Mouse (Mus musculus): Measurements from ENCODE around the gene Thsd4. TPM values are rescaled to one million over a fixed set of nuclear protein-coding genes. Genes with fewer than 3 reads are reported as not detected.

The Thsd4 gene
- polyA plus RNA-seq, 1 experiment from 2014 or later, result 38.7 TPM

DNA sequence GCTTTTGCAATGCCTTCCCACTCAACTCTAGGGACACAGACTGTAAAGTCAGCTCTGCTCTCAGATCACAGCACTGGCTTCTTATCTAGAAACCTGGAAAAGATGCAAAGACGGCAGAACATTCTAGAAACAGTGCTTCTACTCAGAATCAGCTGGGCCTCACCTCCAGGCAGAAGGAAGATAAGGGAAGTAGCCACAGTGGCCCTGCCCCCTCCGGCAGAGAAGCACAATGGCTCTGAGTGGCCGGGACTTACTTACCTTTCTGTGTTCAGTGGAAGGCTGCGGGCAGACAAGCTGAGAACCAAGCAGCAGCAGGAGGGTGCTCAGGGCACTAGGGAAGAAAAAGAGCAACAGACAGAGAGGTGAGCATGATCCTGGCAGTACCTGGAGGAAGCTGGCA lies 39.7 kb downstream of the Thsd4 start:
- WGBS, result 87% methylated on average over 4 of the region's 4 CpGs
- H3K9me3 ChIP-seq (ENCODE audit: control insufficient read depth, low read length), result no peaks in the 10 kb centered on the region
- H3K4me3 ChIP-seq (ENCODE audit: low read length), result no peak overlapping the region
- H3K27ac ChIP-seq (ENCODE audit: low read depth, low read length), result no peak overlapping the region
- no peak overlapping the region for H3K9ac ChIP-seq (ENCODE audit: low read depth, low read length)
- no peak for ATAC-seq (ENCODE audit: low FRiP score, low TSS enrichment)
- H3K27me3 ChIP-seq (ENCODE audit: control insufficient read depth, insufficient read depth, low read length), result no peaks in the 10 kb centered on the region
- H3K36me3 ChIP-seq (ENCODE audit: control insufficient read depth, insufficient read depth, low read length), result peaks cover 2% of the 10 kb centered on the region; the same call in 1 of the 2 replicates
- H3K4me2 ChIP-seq (replicated peaks; ENCODE audit: low read depth, low read length), result no peak overlapping the region
- H3K4me1 ChIP-seq (ENCODE audit: control insufficient read depth, insufficient read depth, low read length), result no peaks in the 10 kb centered on the region

DNA sequence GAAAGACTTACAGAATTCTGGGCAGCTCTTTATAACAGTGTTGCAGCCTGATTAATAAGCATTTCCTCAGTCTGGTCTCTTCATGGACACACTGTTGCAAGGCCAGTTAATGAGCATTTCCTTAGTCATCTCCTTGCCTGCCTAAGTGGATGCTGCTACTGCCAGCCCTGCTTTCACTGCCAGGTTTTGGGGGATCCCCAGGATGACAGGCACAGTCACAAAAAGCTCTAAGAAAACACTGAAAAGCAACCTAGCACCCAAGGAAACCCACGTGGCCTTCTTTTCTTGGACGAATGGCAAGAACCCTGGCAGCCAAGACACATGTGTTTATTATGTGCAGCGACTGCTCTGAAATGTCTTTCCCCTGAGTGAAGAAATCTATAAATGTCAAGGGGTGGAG lies 41.8 kb downstream of the Thsd4 start:
- H3K4me2 ChIP-seq (replicated peaks; ENCODE audit: low read depth, low read length), result no peak overlapping the region
- no peak overlapping the region for H3K27ac ChIP-seq (ENCODE audit: low read depth, low read length)
- no peak overlapping the region for H3K9ac ChIP-seq (ENCODE audit: low read depth, low read length)
- ATAC-seq (ENCODE audit: low FRiP score, low TSS enrichment), result no peak
- H3K27me3 ChIP-seq (ENCODE audit: control insufficient read depth, insufficient read depth, low read length), result no peaks in the 10 kb centered on the region
- H3K4me1 ChIP-seq (ENCODE audit: control insufficient read depth, insufficient read depth, low read length), result no peaks in the 10 kb centered on the region
- H3K4me3 ChIP-seq (ENCODE audit: low read length), result no peak overlapping the region
- peaks cover 2% of the 10 kb centered on the region; the same call in 1 of the 2 replicates for H3K36me3 ChIP-seq (ENCODE audit: control insufficient read depth, insufficient read depth, low read length)
- no peaks in the 10 kb centered on the region for H3K9me3 ChIP-seq (ENCODE audit: control insufficient read depth, low read length)
- WGBS, result 71% methylated on average over 3 of the region's 3 CpGs

DNA sequence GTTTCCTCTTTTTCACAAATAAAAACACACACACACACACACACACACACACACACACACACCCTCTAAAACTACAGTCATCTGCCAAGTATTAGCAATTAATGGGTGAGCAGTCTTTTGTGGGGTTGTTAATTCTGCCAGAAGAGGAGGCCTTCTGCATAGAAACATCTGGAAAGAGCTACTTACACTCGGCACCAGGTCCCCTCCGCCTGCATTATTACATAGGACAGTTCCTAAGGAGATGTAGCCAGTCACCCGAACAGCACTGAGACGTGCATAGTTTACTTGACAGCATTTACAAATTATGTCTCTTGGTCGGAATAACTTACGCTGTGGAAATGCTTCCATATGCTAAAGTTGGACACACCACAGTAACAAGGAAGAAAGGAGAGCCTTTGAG lies 43.0 kb downstream of the Thsd4 start:
- Histone ChIP-seq H3K4me3 (ENCODE audit: low read length) (no peak overlapping the region), H3K4me2 (replicated peaks; ENCODE audit: low read depth, low read length) (no peak overlapping the region), H3K27ac (ENCODE audit: low read depth, low read length) (peak overlapping the region; percentile 9; the same call in 1 of the 2 replicates), H3K9ac (ENCODE audit: low read depth, low read length) (no peak overlapping the region), H3K27me3 (ENCODE audit: control insufficient read depth, insufficient read depth, low read length) (no peaks in the 10 kb centered on the region), H3K36me3 (ENCODE audit: control insufficient read depth, insufficient read depth, low read length) (peaks cover 2% of the 10 kb centered on the region; the same call in 1 of the 2 replicates), H3K9me3 (ENCODE audit: control insufficient read depth, low read length) (no peaks in the 10 kb centered on the region), H3K4me1 (ENCODE audit: control insufficient read depth, insufficient read depth, low read length) (no peaks in the 10 kb centered on the region)
- ATAC-seq (ENCODE audit: low FRiP score, low TSS enrichment), result no peak
- 51% methylated on average over 6 of the region's 6 CpGs for WGBS

DNA sequence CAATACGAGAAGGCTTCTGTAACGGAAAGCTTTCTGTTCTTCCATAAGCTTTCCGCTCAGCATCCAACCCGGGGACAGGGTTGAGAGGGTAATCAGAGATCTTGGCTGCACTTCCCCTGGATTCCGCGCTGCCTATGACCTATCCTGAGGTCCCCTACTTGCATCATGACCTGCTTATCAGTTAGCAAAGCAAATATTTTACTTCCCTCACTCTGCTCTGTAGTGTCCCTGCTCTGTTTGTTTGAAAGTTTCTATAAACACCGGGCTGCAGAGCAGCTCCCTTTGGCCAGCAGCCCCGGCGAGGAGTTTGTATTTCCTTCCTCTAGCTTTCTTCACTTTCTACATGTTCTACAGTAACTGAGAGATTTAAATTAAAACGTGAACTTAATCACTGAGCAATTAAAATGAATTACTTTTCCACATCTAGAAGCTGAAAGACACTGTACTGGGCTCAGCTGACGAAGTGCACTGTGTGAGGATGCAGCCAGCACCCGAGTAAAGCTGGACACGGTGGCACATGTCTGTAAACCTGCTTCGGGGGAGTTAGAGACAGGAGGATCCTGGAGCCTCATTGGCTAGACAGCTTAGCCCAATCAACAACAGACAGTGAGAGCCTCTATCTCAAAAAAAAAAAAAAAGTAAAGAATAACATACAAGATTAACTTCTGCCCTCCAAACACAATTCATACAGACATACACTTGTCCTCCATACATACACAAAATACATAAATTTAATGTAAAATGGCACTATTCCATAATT lies 43.7 kb downstream of the Thsd4 start:
- H3K9ac ChIP-seq (ENCODE audit: low read depth, low read length), result no peak overlapping the region
- no peak overlapping the region for H3K4me2 ChIP-seq (replicated peaks; ENCODE audit: low read depth, low read length)
- peaks cover 2% of the 10 kb centered on the region; the same call in 1 of the 2 replicates for H3K36me3 ChIP-seq (ENCODE audit: control insufficient read depth, insufficient read depth, low read length)
- WGBS, result 46% methylated on average over 14 of the region's 14 CpGs
- ATAC-seq (ENCODE audit: low FRiP score, low TSS enrichment), result peak; percentile 85
- H3K27me3 ChIP-seq (ENCODE audit: control insufficient read depth, insufficient read depth, low read length), result no peaks in the 10 kb centered on the region
- H3K4me3 ChIP-seq (ENCODE audit: low read length), result no peak overlapping the region
- H3K9me3 ChIP-seq (ENCODE audit: control insufficient read depth, low read length), result no peaks in the 10 kb centered on the region
- H3K27ac ChIP-seq (ENCODE audit: low read depth, low read length), result peak overlapping the region; percentile 18; the same call in 1 of the 2 replicates
- no peaks in the 10 kb centered on the region for H3K4me1 ChIP-seq (ENCODE audit: control insufficient read depth, insufficient read depth, low read length)

- H3K9me3 ChIP-seq (ENCODE audit: control insufficient read depth, low read length), result no peaks in the 10 kb centered on the region
- H3K4me2 ChIP-seq (replicated peaks; ENCODE audit: low read depth, low read length), result no peak overlapping the region
- no peaks in the 10 kb centered on the region for H3K27me3 ChIP-seq (ENCODE audit: control insufficient read depth, insufficient read depth, low read length)
- H3K27ac ChIP-seq (ENCODE audit: low read depth, low read length), result no peak overlapping the region
- peaks cover 20% of the 10 kb centered on the region for H3K4me1 ChIP-seq (ENCODE audit: control insufficient read depth, insufficient read depth, low read length)
- H3K4me3 ChIP-seq (ENCODE audit: low read length), result no peak overlapping the region
- 86% methylated on average over 13 of the region's 13 CpGs for WGBS
- H3K36me3 ChIP-seq (ENCODE audit: control insufficient read depth, insufficient read depth, low read length), result no peaks in the 10 kb centered on the region
- no peak for ATAC-seq (ENCODE audit: low FRiP score, low TSS enrichment)
- no peak overlapping the region for H3K9ac ChIP-seq (ENCODE audit: low read depth, low read length)
Measured at GRCm38 (mm10) chr9:60460010-60460982, 61.5 kb downstream of the Thsd4 start.

- 0 out of 2 replicates have a peak overlapping the region, but pooled peaks have one; percentile 28 for H3K9ac ChIP-seq (ENCODE audit: low read depth, low read length)
- H3K4me1 ChIP-seq (ENCODE audit: control insufficient read depth, insufficient read depth, low read length), result peaks cover 20% of the 10 kb centered on the region
- H3K4me3 ChIP-seq (ENCODE audit: low read length), result no peak overlapping the region
- H3K9me3 ChIP-seq (ENCODE audit: control insufficient read depth, low read length), result no peaks in the 10 kb centered on the region
- no peaks in the 10 kb centered on the region for H3K27me3 ChIP-seq (ENCODE audit: control insufficient read depth, insufficient read depth, low read length)
- peak overlapping the region; percentile 78 for H3K27ac ChIP-seq (ENCODE audit: low read depth, low read length)
- no peaks in the 10 kb centered on the region for H3K36me3 ChIP-seq (ENCODE audit: control insufficient read depth, insufficient read depth, low read length)
- ATAC-seq (ENCODE audit: low FRiP score, low TSS enrichment), result peak; percentile 74
- WGBS, result 10% methylated on average over 14 of the region's 14 CpGs
- H3K4me2 ChIP-seq (replicated peaks; ENCODE audit: low read depth, low read length), result peak overlapping the region; percentile 30
Measured at GRCm38 (mm10) chr9:60458468-60458962, 63.3 kb downstream of the Thsd4 start.

- Histone ChIP-seq H3K4me2 (replicated peaks; ENCODE audit: low read depth, low read length) (no peak overlapping the region; the same call in none of the 2 replicates), H3K4me1 (ENCODE audit: control insufficient read depth, insufficient read depth, low read length) (peaks cover 20% of the 10 kb centered on the region), H3K9ac (ENCODE audit: low read depth, low read length) (0 out of 2 replicates have a peak overlapping the region, but pooled peaks have one; percentile 8), H3K27me3 (ENCODE audit: control insufficient read depth, insufficient read depth, low read length) (no peaks in the 10 kb centered on the region), H3K9me3 (ENCODE audit: control insufficient read depth, low read length) (no peaks in the 10 kb centered on the region), H3K36me3 (ENCODE audit: control insufficient read depth, insufficient read depth, low read length) (no peaks in the 10 kb centered on the region), H3K27ac (ENCODE audit: low read depth, low read length) (peak overlapping the region; percentile 78; the same call in 1 of the 2 replicates), H3K4me3 (ENCODE audit: low read length) (no peak overlapping the region)
- 66% methylated on average over 18 of the region's 18 CpGs for WGBS
- 0 out of 2 replicates have a peak, but pooled peaks have one; percentile 58 for ATAC-seq (ENCODE audit: low FRiP score, low TSS enrichment)
Measured at GRCm38 (mm10) chr9:60457359-60458210, 64.3 kb downstream of the Thsd4 start.

GRCm38 (mm10) chr9:60456651-60457050 lies 65.2 kb downstream of the Thsd4 start:
- Histone ChIP-seq H3K27ac (ENCODE audit: low read depth, low read length) (no peak overlapping the region), H3K9me3 (ENCODE audit: control insufficient read depth, low read length) (no peaks in the 10 kb centered on the region), H3K4me3 (ENCODE audit: low read length) (no peak overlapping the region), H3K4me1 (ENCODE audit: control insufficient read depth, insufficient read depth, low read length) (peaks cover 20% of the 10 kb centered on the region), H3K27me3 (ENCODE audit: control insufficient read depth, insufficient read depth, low read length) (no peaks in the 10 kb centered on the region), H3K4me2 (replicated peaks; ENCODE audit: low read depth, low read length) (no peak overlapping the region), H3K36me3 (ENCODE audit: control insufficient read depth, insufficient read depth, low read length) (no peaks in the 10 kb centered on the region), H3K9ac (ENCODE audit: low read depth, low read length) (no peak overlapping the region)
- 81% methylated on average over 5 of the region's 5 CpGs for WGBS
- no peak for ATAC-seq (ENCODE audit: low FRiP score, low TSS enrichment)

Data from kidney, embryonic 14.5 days (tissue).